Mouse (Mus musculus) E14TG2a.4 (cell line): Measurements from ENCODE around the gene Ntn1.

Source experiments
- CTCF ChIP-seq: conservative IDR thresholded peaks from 2 replicates; pipeline ENCODE4 v1.5.1; 2014; ENCODE audit warnings: low read length
- NANOG ChIP-seq: IDR thresholded peaks from 2 replicates; pipeline ENCODE4 v1.6.1; 2014; ENCODE audit warnings: borderline replicate concordance, low read length, mixed read lengths
- POU5F1 ChIP-seq: IDR thresholded peaks from 2 replicates; pipeline ENCODE4 v1.6.1; 2014; ENCODE audit warnings: low read length, borderline replicate concordance

- TF ChIP-seq CTCF = no peak
- TF ChIP-seq POU5F1 = no peak
- TF ChIP-seq NANOG = no peak
Observed at GRCm38 (mm10) chr11:68313861-68314260, 86.8 kb downstream of the Ntn1 start.
